Mouse (Mus musculus) midbrain, embryonic 14.5 days (tissue): ENCODE data around the gene Dnm3. TPM values are rescaled to one million over a fixed set of nuclear protein-coding genes. Genes with fewer than 3 reads are reported as not detected.
A peak's percentile ranks its signal among the peaks of the same experiment; 100 is the strongest.

Experiments used
- microRNA counts: library from miRNA; unstranded; fragments of <30 nt; microRNA quantifications from one replicate; lab custom pipeline; 2016
- microRNA-seq: library from miRNA; unstranded; fragments of <30 nt; microRNA quantifications from one replicate; pipeline ENCODE4, GENCODE M21; 2016
- polyA plus RNA-seq: library from polyadenylated mRNA; unstranded; fragments of >200 nt; fragmentation: Nextera tagmentation; extraction: Ambion mirVana; gene quantifications from 2 replicates; pipeline ENCODE4 v1.2.1, GENCODE M21; 2014

The Dnm3 gene
- polyA plus RNA-seq, 1 experiment from 2014 or later: 62.0 TPM

MicroRNAs within 50 kb of the gene (microRNA counts, 519-probe panel; counts per million panel counts)
- microRNA mmu-miR-199a-3p (lab: Ali Mortazavi, UCI) (5,582 counts per million, percentile 66 among the panel's probes with 10 or more counts), microRNA mmu-miR-199a-5p (lab: Ali Mortazavi, UCI) (5,571 counts per million, percentile 65 among the panel's probes with 10 or more counts), microRNA mmu-miR-214 (lab: Ali Mortazavi, UCI) (not detected)

Small RNA genes within 50 kb of the gene (microRNA-seq; reads per million reads assigned to microRNA genes)
- gene Mir199a-2: 7.9 reads per million, percentile 32 among the genes with 10 or more reads in this experiment
- gene Mir214: 241 reads per million, percentile 64 among the genes with 10 or more reads in this experiment

Other genes starting within 250 kb of the Dnm3 start
- gene Mettl13, start 70.5 kb upstream of the Dnm3 start, polyA plus RNA-seq: 12.7 and 15.1 TPM in 2 replicates
- gene Vamp4, start 92.5 kb upstream of the Dnm3 start, polyA plus RNA-seq: 71.3 and 72.0 TPM in 2 replicates
- gene Myoc, start 161.1 kb upstream of the Dnm3 start, polyA plus RNA-seq: 0.13 TPM in 1 of 2 replicates, not detected in the other
- gene Myocos, start 180.2 kb upstream of the Dnm3 start, polyA plus RNA-seq: not detected in 2 replicates